Mouse (Mus musculus): ENCODE results near the gene Hnrnpa1. TPM values are rescaled to one million over a fixed set of nuclear protein-coding genes. Genes with fewer than 3 reads are reported as not detected.

Hnrnpa1 gene
- total RNA-seq (2023), result 191 and 223 TPM in 2 replicates

GRCm38 (mm10) chr15:103240160-103241028 is at the start of gene Hnrnpa1:
Gene Hnrnpa1 (plus strand): TSS chr15:103240432.

GRCm38 (mm10) chr15:103239685-103240159 is 510 bp upstream of the Hnrnpa1 start, which contains the start of gene Cbx5:
Gene Cbx5 (minus strand): TSS chr15:103239816.

GRCm38 (mm10) chr15:103257790-103258728 is 17.8 kb downstream of the Hnrnpa1 start, which contains the start of gene Nfe2:
Gene Nfe2 (minus strand): TSS chr15:103258403.

GRCm38 (mm10) chr15:103272419-103273279 is 32.4 kb downstream of the Hnrnpa1 start, which contains the start of gene Copz1:
Gene Copz1 (plus strand): TSS chr15:103272714.

Other genes with a start within 250 kb of the Hnrnpa1 start
- not detected in 2 replicates for gene Hoxc8, start 249.8 kb upstream of the Hnrnpa1 start, total RNA-seq (2023)
- gene Hoxc6, start 242.2 kb upstream of the Hnrnpa1 start, total RNA-seq (2023), result not detected in 2 replicates
- gene Hoxc4, start 221.5 kb upstream of the Hnrnpa1 start, total RNA-seq (2023), result not detected in 2 replicates
- gene Smug1, start 73.3 kb upstream of the Hnrnpa1 start, total RNA-seq (2023), result 1.4 and 2.9 TPM in 2 replicates
- gene Cbx5, start 616 bp upstream of the Hnrnpa1 start, total RNA-seq (2023), result 25.3 and 26.7 TPM in 2 replicates
- 222 and 245 TPM in 2 replicates for gene Nfe2, start 18.0 kb downstream of the Hnrnpa1 start, total RNA-seq (2023)
- gene Copz1, start 32.3 kb downstream of the Hnrnpa1 start, total RNA-seq (2023), result 106 and 123 TPM in 2 replicates
- gene Gpr84, start 70.2 kb downstream of the Hnrnpa1 start, total RNA-seq (2023), result 20.9 and 24.6 TPM in 2 replicates
- gene Zfp385a, start 99.7 kb downstream of the Hnrnpa1 start, total RNA-seq (2023), result 20.5 and 23.0 TPM in 2 replicates
- 35.2 and 40.3 TPM in 2 replicates for gene Itga5, start 126.3 kb downstream of the Hnrnpa1 start, total RNA-seq (2023)
- 1.1 TPM in 2 replicates for gene Gtsf1, start 190.0 kb downstream of the Hnrnpa1 start, total RNA-seq (2023)
- not detected in 2 replicates for gene Gtsf2, start 208.0 kb downstream of the Hnrnpa1 start, total RNA-seq (2023)
- gene Nckap1l, start 213.4 kb downstream of the Hnrnpa1 start, total RNA-seq (2023), result 305 and 385 TPM in 2 replicates

Measured in neutrophil, adult 65 days (primary cell).